9 mouse cellular contexts compared by ENCODE assay signal in genomic region chr7:25072716-25073390, GRCm38 (mm10). TPM values are rescaled to one million over a fixed set of nuclear protein-coding genes. Genes with fewer than 3 reads are reported as not detected.
DNase-seq lines count a peak whose midpoint lies in the region; ATAC-seq and TF ChIP-seq lines count a peak whose summit lies in the region.
"Had no signal": no experiment of that assay in that cellular context is flagged by ENCODE, and none has a peak within 500 bp of the region (broad histone marks: within the 10 kb centered on the region; RNA-seq: fewer than 3 reads in every experiment).

No protein-coding gene starts in this region.

- H3K9ac ChIP-seq in forebrain, embryonic 16.5 days (replicated peaks; ENCODE audit: low read depth, low read length): peak overlapping the region; percentile 78
- peak overlapping the region; percentile 84 for H3K9ac ChIP-seq in kidney, embryonic 15.5 days
- H3K9ac ChIP-seq in limb, embryonic 14.5 days (ENCODE audit: low read depth, low read length, severe bottlenecking): peak overlapping the region; percentile 83

- ATAC-seq in forebrain, embryonic 16.5 days: peak; percentile 9; the same call in 1 of the 2 replicates
- ATAC-seq in kidney, embryonic 15.5 days (replicated peaks; ENCODE audit: low FRiP score): peak; percentile 30
- peak; percentile 1; the same call in 1 of the 2 replicates for ATAC-seq in limb, embryonic 14.5 days (ENCODE audit: low FRiP score, low read depth)
- ATAC-seq: Patski had no signal

- H3K4me2 ChIP-seq in forebrain, embryonic 16.5 days (ENCODE audit: low read length): peak overlapping the region; percentile 92
- H3K4me2 ChIP-seq in kidney, embryonic 15.5 days: peak overlapping the region; percentile 89
- peak overlapping the region; percentile 90 for H3K4me2 ChIP-seq in limb, embryonic 14.5 days (replicated peaks; ENCODE audit: low read depth, low read length, severe bottlenecking)

- no peaks in the 10 kb centered on the region for H3K27me3 ChIP-seq in forebrain, embryonic 16.5 days (replicated peaks; ENCODE audit: control insufficient read depth, insufficient read depth, low read length)
- no peaks in the 10 kb centered on the region for H3K27me3 ChIP-seq in kidney, embryonic 15.5 days
- H3K27me3 ChIP-seq in limb, embryonic 14.5 days (ENCODE audit: control insufficient read depth, insufficient read depth, low read length): no peaks in the 10 kb centered on the region
- H3K27me3 ChIP-seq: Patski had no signal

- 1% methylated on average over 24 of the region's 33 CpGs for WGBS in forebrain, embryonic 16.5 days
- WGBS in kidney, embryonic 15.5 days: 1% methylated on average over 30 of the region's 33 CpGs
- 4% methylated on average over 24 of the region's 33 CpGs for WGBS in limb, embryonic 14.5 days

- TF ChIP-seq CTCF in gastrocnemius, adult 2 months (IDR thresholded peaks at IDR 0.05): no peak

- H3K36me3 ChIP-seq in forebrain, embryonic 16.5 days (ENCODE audit: control insufficient read depth, insufficient read depth): peaks cover 2% of the 10 kb centered on the region; the same call in 1 of the 2 replicates
- H3K36me3 ChIP-seq in kidney, embryonic 15.5 days: peaks cover 9% of the 10 kb centered on the region
- peaks cover 14% of the 10 kb centered on the region for H3K36me3 ChIP-seq in limb, embryonic 14.5 days (ENCODE audit: control insufficient read depth, insufficient read depth, low read length)

- peaks cover 55% of the 10 kb centered on the region for H3K4me1 ChIP-seq in forebrain, embryonic 16.5 days (replicated peaks; ENCODE audit: control insufficient read depth, insufficient read depth, low read length)
- peaks cover 54% of the 10 kb centered on the region for H3K4me1 ChIP-seq in kidney, embryonic 15.5 days
- peaks cover 31% of the 10 kb centered on the region for H3K4me1 ChIP-seq in limb, embryonic 14.5 days (ENCODE audit: control insufficient read depth, insufficient read depth, low read length)

- intact Hi-C loops in gastrocnemius, adult 2 months (cut with DNase I): loop anchor here (10.0 kb wide), 1 partner anchor 682 kb away; the partner anchor contains the start of gene Hnrnpul1
- intact Hi-C loops in gastrocnemius, postnatal 36 days (cut with DNase I): loop anchor here (10.0 kb wide), 1 partner anchor 168 kb away; the partner anchor contains the start of gene Arhgef1

- DNase-seq in gastrocnemius, adult 2 months: peak; percentile 51
- no peak for DNase-seq in gastrocnemius, postnatal 36 days
- peak; percentile 69 for DNase-seq in brain, embryonic 18.5 days (ENCODE audit: low read depth, low spot score)
- DNase-seq in limb, embryonic 14.5 days (ENCODE audit: low spot score): peak; percentile 77
- DNase-seq in naive thymus-derived CD4-positive, alpha-beta T cell, adult 2 months (ENCODE audit: low read depth): peak; percentile 45
- DNase-seq in yolk sac, embryonic 10.5 days (ENCODE audit: low spot score): peak; percentile 52

- H3K27ac ChIP-seq in gastrocnemius, adult 2 months: peak overlapping the region; percentile 78
- peak overlapping the region; percentile 91 for H3K27ac ChIP-seq in forebrain, embryonic 16.5 days (ENCODE audit: low read length)
- H3K27ac ChIP-seq in kidney, embryonic 15.5 days: peak overlapping the region; percentile 91
- H3K27ac ChIP-seq in limb, embryonic 14.5 days (replicated peaks; ENCODE audit: low read depth, low read length): peak overlapping the region; percentile 83

- no peak for TF ChIP-seq POLR2A in limb, embryonic 14.5 days (IDR thresholded peaks at IDR 0.05; ENCODE audit: borderline replicate concordance, extremely low read depth, insufficient read depth, insufficient read length)

- no peaks in the 10 kb centered on the region for H3K9me3 ChIP-seq in forebrain, embryonic 16.5 days (ENCODE audit: control insufficient read depth, low read length)
- no peaks in the 10 kb centered on the region for H3K9me3 ChIP-seq in kidney, embryonic 15.5 days (replicated peaks)
- H3K9me3 ChIP-seq in limb, embryonic 14.5 days (ENCODE audit: control insufficient read depth, low read length): no peaks in the 10 kb centered on the region

- peak overlapping the region; percentile 83 for H3K4me3 ChIP-seq in gastrocnemius, adult 2 months
- H3K4me3 ChIP-seq in forebrain, embryonic 16.5 days (replicated peaks; ENCODE audit: low read length): peak overlapping the region; percentile 54
- peak overlapping the region; percentile 68 for H3K4me3 ChIP-seq in kidney, embryonic 15.5 days (replicated peaks)
- H3K4me3 ChIP-seq in limb, embryonic 14.5 days (replicated peaks; ENCODE audit: low read length): peak overlapping the region; percentile 65

RNA-seq across cellular contexts. Expression of gene Zfp574, which starts 0.5 kb away (rescaled TPM):
- 1 to 10 TPM; 7.2 to 9.2 TPM for total RNA-seq in gastrocnemius, adult 2 months (2021)
- 1 to 10 TPM; 6.0 to 8.0 TPM for total RNA-seq in gastrocnemius, postnatal 36 days (2021)
- 36.6 and 38.4 TPM in 2 replicates for polyA plus RNA-seq in forebrain, embryonic 16.5 days (2015; fragmentation: Nextera tagmentation; extraction: Ambion mirVana)
- 33.9 and 37.1 TPM in 2 replicates for polyA plus RNA-seq in kidney, embryonic 15.5 days (2015; fragmentation: Nextera tagmentation; extraction: Ambion mirVana)
- 33.3 and 45.7 TPM in 2 replicates for polyA plus RNA-seq in limb, embryonic 14.5 days (2012; rRNA removed)
- polyA plus RNA-seq in limb, embryonic 14.5 days (2014; fragmentation: Nextera tagmentation; extraction: Ambion mirVana): 28.0 and 30.8 TPM in 2 replicates

RNA-seq across cellular contexts. Expression of gene Grik5, which starts 0.7 kb away (rescaled TPM):
- 1 to 10 TPM; 2.4 to 3.1 TPM for total RNA-seq in gastrocnemius, adult 2 months (2021)
- total RNA-seq in gastrocnemius, postnatal 36 days (2021): 1 to 10 TPM; 2.6 to 3.2 TPM
- 10.4 and 16.9 TPM in 2 replicates for polyA plus RNA-seq in forebrain, embryonic 16.5 days (2015; fragmentation: Nextera tagmentation; extraction: Ambion mirVana)
- polyA plus RNA-seq in kidney, embryonic 15.5 days (2015; fragmentation: Nextera tagmentation; extraction: Ambion mirVana): 5.1 and 7.0 TPM in 2 replicates
- polyA plus RNA-seq in limb, embryonic 14.5 days (2012; rRNA removed): 84.9 and 128 TPM in 2 replicates
- polyA plus RNA-seq in limb, embryonic 14.5 days (2014; fragmentation: Nextera tagmentation; extraction: Ambion mirVana): 11.8 and 13.8 TPM in 2 replicates

Comparison
In these comparisons a context has a peak if more than half of its experiments do, and no peak if none do; other contexts are left out.
1. DNase-seq: peak in gastrocnemius, adult 2 months (single experiment), brain, embryonic 18.5 days (single experiment), limb, embryonic 14.5 days (single experiment), naive thymus-derived CD4-positive, alpha-beta T cell, adult 2 months (single experiment) and yolk sac, embryonic 10.5 days (single experiment); none in gastrocnemius, postnatal 36 days (0 of 2).
2. Peak in every context shown above with its lines, with median percentiles within 50 percentile points of each other: H3K27ac ChIP-seq, H3K4me3 ChIP-seq, ATAC-seq, H3K4me2 ChIP-seq and H3K9ac ChIP-seq.